Mouse (Mus musculus) MEL (cell line): ENCODE results near the gene Olfr1389. TPM values are rescaled to one million over a fixed set of nuclear protein-coding genes. Genes with fewer than 3 reads are reported as not detected.
A peak's percentile ranks its signal among the peaks of the same experiment; 100 is the strongest.

ENCODE experiments used
- DNase-seq: peaks from one replicate; pipeline ENCODE4 v3.0.0; 2011; ENCODE audit warnings: low read depth, low spot score
- H3K27ac ChIP-seq: 2 replicates; pipeline ENCODE4 v1.5.1; 2012; ENCODE audit warnings: low read depth, mild to moderate bottlenecking, control low read depth, low read length, moderate library complexity; ENCODE audit not compliant: control insufficient read depth
- H3K27me3 ChIP-seq, 2 experiments: fragments of 150-350 bp in 1 of 2; sonication (generic) in 1 of 2; 2 replicates each; pipeline ENCODE4 v1.6.1; 2012; ENCODE audit warnings: low read length in 2 of 2, mild to moderate bottlenecking in 2 of 2, improper control_type of control experiment in 1 of 2, moderate library complexity in 1 of 2; ENCODE audit not compliant: insufficient read depth in 2 of 2, control insufficient read depth in 1 of 2
- H3K36me3 ChIP-seq, 2 experiments: 2 replicates each; pipeline ENCODE4 v1.6.1; 2012 to 2014; ENCODE audit warnings: low read length in 2 of 2, improper control_type of control experiment in 1 of 2, inconsistent platforms in 1 of 2, mild to moderate bottlenecking in 1 of 2; ENCODE audit not compliant: insufficient read depth in 2 of 2, control insufficient read depth in 1 of 2
- H3K4me1 ChIP-seq, 2 experiments: fragments of 150-350 bp in 1 of 2; sonication (generic) in 1 of 2; 2 replicates each; pipeline ENCODE4 v1.6.1; 2012; ENCODE audit warnings: low read length in 2 of 2, improper control_type of control experiment in 1 of 2, mild to moderate bottlenecking in 1 of 2; ENCODE audit not compliant: insufficient read depth in 2 of 2, control insufficient read depth in 1 of 2
- H3K4me3 ChIP-seq, 2 experiments: fragments of 150-350 bp in 1 of 2; sonication (generic) in 1 of 2; 2 replicates each; pipeline ENCODE4 v1.5.1; 2012; ENCODE audit warnings: low read depth in 2 of 2, low read length in 2 of 2, mild to moderate bottlenecking in 2 of 2, moderate library complexity in 2 of 2, control low read depth in 1 of 2, improper control_type of control experiment in 1 of 2; ENCODE audit not compliant: control insufficient read depth in 1 of 2, insufficient read depth in 1 of 2
- H3K79me2 ChIP-seq: 2 replicates; pipeline ENCODE4 v1.6.1; 2012; ENCODE audit warnings: mild to moderate bottlenecking, low read length, moderate library complexity; ENCODE audit not compliant: control insufficient read depth, poor library complexity, insufficient read depth
- H3K9ac ChIP-seq: 2 replicates; pipeline ENCODE4 v1.6.1; 2012; ENCODE audit warnings: low read depth, mild to moderate bottlenecking, control low read depth, low read length, moderate library complexity; ENCODE audit not compliant: control insufficient read depth, poor library complexity, severe bottlenecking
- H3K9me3 ChIP-seq: fragments of 150-350 bp; sonication (generic); replicated peaks from 2 replicates; pipeline ENCODE4 v1.6.1; 2012; ENCODE audit warnings: mild to moderate bottlenecking, low read length, improper control_type of control experiment, moderate library complexity; ENCODE audit not compliant: insufficient read depth
- CHD1 ChIP-seq: IDR thresholded peaks from 2 replicates; pipeline ENCODE4 v1.6.1; 2012; ENCODE audit warnings: low read depth, mild to moderate bottlenecking, inconsistent platforms, low read length, improper control_type of control experiment
- CHD2 ChIP-seq: IDR thresholded peaks from 2 replicates; pipeline ENCODE4 v1.6.1; 2011; ENCODE audit warnings: low read length, improper control_type of control experiment
- E2F4 ChIP-seq: IDR thresholded peaks from 2 replicates; pipeline ENCODE4 v1.6.1; 2011; ENCODE audit warnings: low read depth, low read length, improper control_type of control experiment, borderline replicate concordance
- EP300 ChIP-seq, 2 experiments: IDR thresholded peaks; 2 replicates each; pipeline ENCODE4 v1.6.1; 2011; ENCODE audit warnings: improper control_type of control experiment in 2 of 2, low read length in 2 of 2, low read depth in 1 of 2, mild to moderate bottlenecking in 1 of 2
- ETS1 ChIP-seq: IDR thresholded peaks from 2 replicates; pipeline ENCODE4 v1.6.1; 2012; ENCODE audit warnings: low read depth, mild to moderate bottlenecking, inconsistent platforms, low read length, improper control_type of control experiment, moderate library complexity
- HCFC1 ChIP-seq: IDR thresholded peaks from 2 replicates; pipeline ENCODE4 v1.6.1; 2012; ENCODE audit warnings: low read depth, mild to moderate bottlenecking, inconsistent platforms, low read length, improper control_type of control experiment, moderate library complexity
- JUND ChIP-seq: IDR thresholded peaks from 2 replicates; pipeline ENCODE4 v1.6.1; 2011; ENCODE audit warnings: low read depth, mild to moderate bottlenecking, improper control_type of control experiment, low read length
- MAX ChIP-seq: IDR thresholded peaks from 2 replicates; pipeline ENCODE4 v1.6.1; 2011; ENCODE audit warnings: low read length, improper control_type of control experiment
- MEF2A ChIP-seq: IDR thresholded peaks from 2 replicates; pipeline ENCODE4 v1.6.1; 2014; ENCODE audit warnings: low read depth, mild to moderate bottlenecking, inconsistent platforms, low read length, improper control_type of control experiment; ENCODE audit not compliant: poor library complexity, insufficient replicate concordance, severe bottlenecking; ENCODE audit errors: extremely low read depth
- MYC ChIP-seq: IDR thresholded peaks from 2 replicates; pipeline ENCODE4 v1.6.1; 2011; ENCODE audit warnings: low read depth, mild to moderate bottlenecking, low read length, improper control_type of control experiment, moderate library complexity
- NELFE ChIP-seq: IDR thresholded peaks from 2 replicates; pipeline ENCODE4 v1.6.1; 2011; ENCODE audit warnings: low read depth, low read length, improper control_type of control experiment
- POLR2A ChIP-seq, 2 experiments: IDR thresholded peaks; 2 replicates each; pipeline ENCODE4 v1.6.1; 2011 to 2012; ENCODE audit warnings: low read length in 2 of 2, mild to moderate bottlenecking in 2 of 2, control low read depth in 1 of 2, improper control_type of control experiment in 1 of 2, low read depth in 1 of 2, moderate library complexity in 1 of 2; ENCODE audit not compliant: control insufficient read depth in 1 of 2, insufficient read depth in 1 of 2, poor library complexity in 1 of 2
- POLR2AphosphoS2 ChIP-seq: IDR thresholded peaks from 2 replicates; pipeline ENCODE4 v1.6.1; 2011; ENCODE audit warnings: low read length, improper control_type of control experiment
- POLR2AphosphoS5 ChIP-seq: IDR thresholded peaks from 2 replicates; pipeline ENCODE4 v1.6.1; 2012; ENCODE audit warnings: low read depth, borderline replicate concordance, mild to moderate bottlenecking, inconsistent platforms, low read length, moderate library complexity, mixed read lengths
- RAD21 ChIP-seq: IDR thresholded peaks from 2 replicates; pipeline ENCODE4 v1.6.1; 2011; ENCODE audit warnings: mild to moderate bottlenecking, low read depth, low read length, improper control_type of control experiment
- RCOR1 ChIP-seq: IDR thresholded peaks from 2 replicates; pipeline ENCODE4 v1.6.1; 2012; ENCODE audit warnings: low read depth, mild to moderate bottlenecking, inconsistent platforms, low read length, improper control_type of control experiment
- SIN3A ChIP-seq: IDR thresholded peaks from 2 replicates; pipeline ENCODE4 v1.6.1; 2012; ENCODE audit warnings: low read length, improper control_type of control experiment, inconsistent platforms
- TCF12 ChIP-seq: IDR thresholded peaks from 2 replicates; pipeline ENCODE4 v1.6.1; 2014; ENCODE audit warnings: low read depth, mild to moderate bottlenecking, inconsistent platforms, low read length, improper control_type of control experiment, moderate library complexity
- ZC3H11A ChIP-seq: IDR thresholded peaks from 2 replicates; pipeline ENCODE4 v1.6.1; 2012; ENCODE audit warnings: low read depth, mild to moderate bottlenecking, inconsistent platforms, low read length, improper control_type of control experiment
- polyA plus RNA-seq, 2 experiments: library from polyadenylated mRNA; stranded (reverse) in 1 of 2; unstranded in 1 of 2; fragments of >175 nt in 1 of 2; fragments of >200 nt in 1 of 2; gene quantifications; 2 replicates each; pipeline versions ENCODE4 v1.2.1 to v1.2.4; 2012; ENCODE audit warnings: low replicate concordance in 2 of 2, low read depth in 1 of 2; ENCODE audit not compliant: insufficient read length in 2 of 2, insufficient read depth in 1 of 2, missing spikeins in 1 of 2
- total RNA-seq: library from RNA; depleted of rRNA; stranded (reverse); fragments of 300-350 nt; gene quantifications from 2 replicates; pipeline ENCODE4 v1.2.3, GENCODE M21; 2012

Gene Olfr1389
- total and polyA plus RNA-seq, 3 experiments = not detected

- H3K4me1 ChIP-seq = no peaks in the 10 kb centered on the region
- H3K9me3 ChIP-seq = no peaks in the 10 kb centered on the region
- TF ChIP-seq CHD1 (no peak), RCOR1 (peak; percentile 32; the same call in 1 of the 2 replicates)
- no peak for DNase-seq
- H3K27me3 ChIP-seq = no peaks in the 10 kb centered on the region
- H3K27ac ChIP-seq = no peak overlapping the region
- no peaks in the 10 kb centered on the region for H3K79me2 ChIP-seq
- no peak overlapping the region for H3K4me3 ChIP-seq
- no peaks in the 10 kb centered on the region for H3K36me3 ChIP-seq
- H3K9ac ChIP-seq = no peak overlapping the region
Observed at GRCm38 (mm10) chr11:49425257-49425927, 2.5 kb downstream of the Olfr1389 start.

- no peaks in the 10 kb centered on the region for H3K9me3 ChIP-seq
- TF ChIP-seq MAX = no peak
- no peak for TF ChIP-seq POLR2AphosphoS5
- TF ChIP-seq E2F4 = no peak
- TF ChIP-seq POLR2AphosphoS2 = no peak
- TF ChIP-seq TCF12 = no peak
- no peak for TF ChIP-seq HCFC1
- TF ChIP-seq MEF2A = no peak
- no peak for TF ChIP-seq NELFE
- TF ChIP-seq ZC3H11A = no peak
- TF ChIP-seq CHD2 = no peak
- no peak for TF ChIP-seq ETS1
- TF ChIP-seq SIN3A = no peak
- TF ChIP-seq RAD21 = no peak
- no peak for TF ChIP-seq EP300 (IDR thresholded peaks at IDR 0.05; ENCODE audit: low read depth in 1 of 2, low read length in 2 of 2)
- TF ChIP-seq JUND = no peak
- no peak for TF ChIP-seq MYC
- TF ChIP-seq POLR2A (IDR thresholded peaks at IDR 0.05; ENCODE audit: control insufficient read depth in 1 of 2, insufficient read depth in 1 of 2, low read depth in 1 of 2, low read length in 2 of 2, poor library complexity in 1 of 2) = no peak
- no peak for TF ChIP-seq RCOR1
- no peak for TF ChIP-seq CHD1
- H3K27ac ChIP-seq = no peak overlapping the region
- H3K4me3 ChIP-seq = no peak overlapping the region
- no peak for DNase-seq
- H3K79me2 ChIP-seq = no peaks in the 10 kb centered on the region
- H3K27me3 ChIP-seq = no peaks in the 10 kb centered on the region
- no peaks in the 10 kb centered on the region for H3K4me1 ChIP-seq
- H3K36me3 ChIP-seq = no peaks in the 10 kb centered on the region
- H3K9ac ChIP-seq = no peak overlapping the region
Observed at GRCm38 (mm10) chr11:49429641-49430040, 6.8 kb downstream of the Olfr1389 start.
